Comparison of ENCODE assay signal across 13 mouse cellular contexts in the genomic region with DNA sequence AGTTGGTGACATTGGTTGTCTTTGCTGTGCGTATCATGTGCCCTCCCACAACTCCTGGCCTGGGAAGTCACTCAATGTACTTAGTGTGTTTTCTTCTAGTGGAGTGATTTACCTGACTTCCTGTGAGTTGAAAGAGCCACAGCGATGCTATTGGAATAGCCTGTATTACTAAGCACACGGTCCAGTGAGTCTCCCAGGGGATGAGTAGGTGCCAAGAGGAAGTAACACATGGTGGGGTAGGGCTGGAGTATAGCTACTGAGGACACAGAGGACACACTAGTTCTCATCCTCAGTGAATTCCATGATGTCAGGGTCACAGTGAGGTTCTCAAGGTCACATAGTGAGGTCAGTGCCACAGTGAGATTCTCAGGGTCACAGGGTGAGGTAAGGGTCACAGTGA.
"Had no signal": no experiment of that assay in that cellular context is flagged by ENCODE, and none has a peak within 500 bp of the region (broad histone marks: within the 10 kb centered on the region; RNA-seq: fewer than 3 reads in every experiment).

No protein-coding gene starts in this region.

- DNase-seq: gastrocnemius, postnatal 10 days; gastrocnemius, postnatal 25 days; heart, adult 18-20 months; heart, postnatal 10 days; heart, postnatal 4 days; kidney, adult 11 months; kidney, adult 2 months; kidney, adult 9 months; kidney, postnatal 14 days; kidney, postnatal 36 days; layer of hippocampus, adult 9-11 months; layer of hippocampus, postnatal 36 days; left cerebral cortex, postnatal 4 days had no signal
